Mouse (Mus musculus) A20 (cell line): ENCODE results near the gene Mthfsd.

Source experiments
- DNase-seq: peaks from one replicate; pipeline ENCODE4 v3.0.0-alpha.2; 2011; ENCODE audit warnings: low read depth, low spot score

Gene Mthfsd

GRCm38 (mm10) chr8:121073174-121074107, 34.8 kb downstream of the Mthfsd start:
- no peak for DNase-seq

- no peak for DNase-seq
These were observed 35.6 kb downstream of the Mthfsd start for GRCm38 (mm10) chr8:121072406-121073130.

- DNase-seq = no peak
These were observed 36.7 kb downstream of the Mthfsd start for GRCm38 (mm10) chr8:121071454-121071853.

GRCm38 (mm10) chr8:121063649-121064048, 44.5 kb downstream of the Mthfsd start:
- no peak for DNase-seq

GRCm38 (mm10) chr8:121062521-121062920, 45.7 kb downstream of the Mthfsd start:
- DNase-seq = no peak

GRCm38 (mm10) chr8:121059098-121059497, 49.1 kb downstream of the Mthfsd start:
- no peak for DNase-seq

- no peak for DNase-seq
These were observed 50.1 kb downstream of the Mthfsd start for GRCm38 (mm10) chr8:121058081-121058480.

- DNase-seq = peak; percentile 42
These were observed 60.8 kb downstream of the Mthfsd start for GRCm38 (mm10) chr8:121047441-121047840.

- DNase-seq = no peak
These were observed 64.3 kb downstream of the Mthfsd start for GRCm38 (mm10) chr8:121043719-121044440.
